Mouse (Mus musculus) activated CD4-positive, CD25-positive, alpha-beta regulatory T cell, adult 4 months (primary cell): ENCODE results near the gene Ptprr. TPM values are rescaled to one million over a fixed set of nuclear protein-coding genes. Genes with fewer than 3 reads are reported as not detected.

ENCODE experiments used
- ATAC-seq: one replicate; pipeline ENCODE4 v1.8.0; 2017
- polyA plus RNA-seq, 2 experiments: library from polyadenylated mRNA; unstranded; fragments of 100-300 nt; shearing (Covaris generic); gene quantifications; one replicate each; pipeline ENCODE4 v1.2.1; 2017

Gene Ptprr
- polyA plus RNA-seq, 2 experiments from 2014 or later: not detected

DNA sequence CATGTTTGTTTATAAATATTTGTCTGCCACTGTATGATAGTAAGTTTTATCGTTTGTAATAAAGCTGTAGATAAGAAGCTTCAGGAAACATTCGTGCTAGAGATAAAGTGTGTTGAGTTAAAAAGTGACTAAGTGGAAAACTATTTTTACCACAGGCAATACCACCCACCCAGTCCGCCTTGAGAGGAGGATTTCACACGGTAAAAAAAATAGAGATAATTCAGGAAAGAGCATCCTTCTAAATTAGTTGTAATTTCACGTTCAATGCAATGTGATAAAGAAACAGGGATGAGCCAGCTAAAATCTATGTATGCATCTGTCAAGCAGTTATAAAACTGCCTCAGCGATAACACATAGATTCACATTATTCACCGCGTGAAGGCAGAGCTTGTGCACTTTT, 99.0 kb downstream of the Ptprr start:
- ATAC-seq: no peak

- ATAC-seq: no peak
These were observed 103.5 kb downstream of the Ptprr start for GRCm38 (mm10) chr10:116121463-116121862.

DNA sequence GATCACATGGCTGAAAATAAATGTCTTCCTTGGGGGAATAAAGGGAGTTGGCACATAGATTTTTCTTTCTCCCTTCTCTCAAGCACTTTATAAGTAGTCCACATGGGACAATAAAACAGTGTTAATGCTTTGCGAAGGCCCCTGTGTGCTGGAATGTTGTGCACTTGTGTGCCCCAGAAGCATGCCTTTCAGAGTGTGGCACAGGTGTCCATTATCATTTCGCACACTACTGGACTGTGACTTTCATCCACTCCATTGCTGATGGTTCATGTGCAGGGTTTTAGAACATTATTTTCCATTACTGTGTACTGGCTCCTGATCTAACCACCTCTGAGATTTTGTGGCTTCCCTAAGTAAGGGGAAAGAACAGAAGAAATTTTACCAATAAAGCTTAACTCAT, 105.8 kb downstream of the Ptprr start:
- no peak for ATAC-seq

DNA sequence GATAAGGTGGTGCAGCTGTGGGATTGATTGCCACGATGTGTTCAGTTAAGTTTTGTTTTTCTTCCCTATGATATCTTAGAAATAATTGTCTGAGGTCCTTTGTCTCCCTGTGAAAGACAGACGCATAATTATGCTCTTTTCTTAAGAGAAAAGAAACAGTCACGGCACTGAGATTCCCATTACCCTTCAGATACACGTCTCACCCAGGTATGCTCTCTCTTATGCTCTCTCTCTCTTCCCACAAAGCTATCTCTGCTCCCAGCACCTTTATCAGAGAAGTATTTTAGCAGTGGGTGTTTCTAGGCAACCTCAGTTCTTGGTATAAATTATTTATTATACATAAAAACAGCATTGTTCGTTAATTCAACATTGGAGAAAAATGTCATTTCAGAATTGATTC, 107.4 kb downstream of the Ptprr start:
- ATAC-seq: no peak

GRCm38 (mm10) chr10:116130401-116130800, 112.4 kb downstream of the Ptprr start:
- no peak for ATAC-seq

GRCm38 (mm10) chr10:116131223-116131622, 113.2 kb downstream of the Ptprr start:
- no peak for ATAC-seq

- no peak for ATAC-seq
These were observed 114.2 kb downstream of the Ptprr start for GRCm38 (mm10) chr10:116132233-116132632.

- no peak for ATAC-seq
These were observed 117.2 kb downstream of the Ptprr start for GRCm38 (mm10) chr10:116135187-116135586.

DNA sequence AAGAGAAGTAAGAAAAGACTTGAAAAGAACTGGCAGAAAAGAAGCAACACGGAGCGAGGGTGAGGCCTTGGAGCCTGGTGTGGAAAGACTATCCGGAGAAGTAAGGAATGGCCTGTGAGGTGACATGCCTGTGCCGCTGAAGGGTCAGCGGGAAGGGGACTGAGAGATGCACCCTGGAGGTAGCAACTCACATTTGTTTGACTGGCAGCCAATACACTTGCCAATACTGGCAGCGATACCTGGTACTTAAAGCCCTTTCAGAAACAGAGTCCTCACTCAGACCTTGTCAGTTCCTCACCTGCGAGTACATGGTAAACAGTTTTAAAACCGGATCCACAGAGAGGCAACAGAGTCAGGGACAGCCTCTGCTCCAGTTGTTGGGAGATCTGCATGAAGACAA, 122.2 kb downstream of the Ptprr start:
- no peak for ATAC-seq

DNA sequence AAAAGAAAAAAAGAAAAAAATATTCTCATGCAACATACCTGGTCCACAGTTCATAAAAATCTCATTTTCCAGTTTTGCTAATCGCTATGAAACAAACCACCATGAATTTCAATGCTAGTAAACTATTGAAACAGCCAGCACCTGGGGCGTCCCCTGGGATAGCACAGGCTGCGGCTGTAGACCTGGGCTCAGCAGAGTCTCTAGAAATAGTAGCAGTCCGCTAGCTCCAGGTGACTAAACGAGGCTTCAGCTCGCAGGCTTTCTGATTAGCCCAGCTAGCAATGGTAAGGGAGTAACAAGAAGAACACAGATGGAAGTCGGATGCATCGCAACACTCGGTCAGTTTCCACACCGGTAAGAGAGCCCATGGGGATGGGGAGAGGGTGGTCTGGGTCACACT, 125.7 kb downstream of the Ptprr start:
- ATAC-seq: no peak

GRCm38 (mm10) chr10:116146091-116146490, 128.1 kb downstream of the Ptprr start:
- no peak for ATAC-seq

GRCm38 (mm10) chr10:116154707-116155106, 136.7 kb downstream of the Ptprr start:
- ATAC-seq: no peak

GRCm38 (mm10) chr10:116156699-116157098, 138.7 kb downstream of the Ptprr start:
- no peak for ATAC-seq

- no peak for ATAC-seq
These were observed 144.3 kb downstream of the Ptprr start for GRCm38 (mm10) chr10:116162338-116162737.

DNA sequence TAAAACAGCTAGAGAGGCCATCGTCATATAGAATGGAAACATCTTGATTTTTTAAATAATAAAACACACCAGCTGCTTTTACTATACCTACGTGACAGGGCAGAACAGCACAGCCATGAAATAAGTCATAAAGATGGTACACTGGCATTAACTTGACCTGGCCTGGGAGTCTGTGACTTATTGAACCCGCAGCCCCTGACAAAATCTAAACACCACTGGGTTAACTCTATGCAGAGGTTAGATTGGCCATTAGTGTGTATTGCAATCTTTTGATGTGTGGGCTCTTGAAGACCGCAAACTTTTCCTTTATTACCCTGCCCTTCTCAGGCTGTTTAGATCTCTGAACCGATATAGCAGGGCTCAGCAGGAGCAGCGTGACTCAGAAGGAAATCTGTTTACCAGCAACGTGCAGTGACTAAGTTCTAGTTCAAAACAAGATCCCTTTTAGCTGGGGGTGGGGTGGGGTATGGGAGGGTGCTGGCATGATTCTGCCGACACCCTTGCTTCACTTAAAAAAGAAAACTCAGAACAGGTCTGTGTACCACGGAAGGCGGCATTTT, 157.4 kb downstream of the Ptprr start:
- no peak for ATAC-seq

DNA sequence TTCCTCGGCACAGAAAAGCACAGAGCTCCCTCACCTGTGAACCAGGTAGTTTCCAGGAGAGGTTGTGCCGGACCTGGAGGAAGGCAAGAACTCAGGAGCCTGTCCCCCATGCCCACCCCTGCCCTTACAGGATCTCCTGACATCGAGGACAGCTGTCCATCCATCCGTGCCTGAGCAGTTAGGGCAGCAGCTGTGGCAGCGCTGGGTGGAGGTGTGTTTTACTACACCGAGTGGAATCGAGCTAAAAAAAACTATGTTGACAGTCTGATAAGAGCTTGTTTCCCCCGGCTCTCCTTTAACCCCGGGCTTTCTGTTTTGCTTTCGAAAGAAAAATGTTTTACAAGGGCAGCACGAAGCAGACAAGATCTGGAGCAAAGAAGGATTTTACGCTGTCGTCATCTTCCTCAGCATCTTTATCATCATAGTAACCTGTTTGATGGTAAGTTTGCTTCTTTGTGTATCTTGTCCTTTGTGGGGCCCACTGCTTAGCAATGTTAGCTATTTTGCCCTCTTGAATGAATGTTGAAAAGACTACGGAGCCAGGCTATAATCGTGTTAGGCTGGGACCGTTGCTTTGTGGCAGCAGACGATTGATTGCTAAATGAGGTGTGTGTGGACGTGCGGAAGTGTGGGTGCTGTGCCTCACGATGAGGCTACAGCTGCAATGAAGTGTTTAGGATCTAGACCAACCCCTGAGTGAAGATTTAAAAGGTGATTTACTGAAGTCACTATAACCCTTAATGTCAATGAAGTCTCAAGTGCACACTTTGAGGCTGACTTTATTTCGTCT, 159.6 kb downstream of the Ptprr start:
- ATAC-seq: no peak

GRCm38 (mm10) chr10:116181235-116181634, 163.2 kb downstream of the Ptprr start:
- no peak for ATAC-seq

DNA sequence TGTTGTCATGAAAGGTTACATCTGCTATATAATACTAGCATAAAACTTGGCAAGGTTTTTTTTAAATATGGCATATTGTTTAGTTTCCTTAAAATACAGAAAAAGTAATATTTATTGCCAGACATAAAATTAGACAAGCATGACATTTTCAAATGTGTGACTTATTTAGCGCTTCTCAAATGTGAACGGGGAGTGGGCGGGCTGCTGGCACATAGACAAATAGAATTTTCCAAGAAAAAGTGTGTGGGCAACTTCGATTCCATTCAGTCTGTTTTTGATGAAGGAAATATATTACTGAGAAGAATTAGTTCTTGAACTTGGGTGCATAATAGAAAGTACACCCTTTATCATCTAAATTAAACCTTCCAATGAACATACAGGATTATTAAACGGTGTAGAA, 164.2 kb downstream of the Ptprr start:
- no peak for ATAC-seq

GRCm38 (mm10) chr10:116183258-116183657, 165.2 kb downstream of the Ptprr start:
- ATAC-seq: no peak

DNA sequence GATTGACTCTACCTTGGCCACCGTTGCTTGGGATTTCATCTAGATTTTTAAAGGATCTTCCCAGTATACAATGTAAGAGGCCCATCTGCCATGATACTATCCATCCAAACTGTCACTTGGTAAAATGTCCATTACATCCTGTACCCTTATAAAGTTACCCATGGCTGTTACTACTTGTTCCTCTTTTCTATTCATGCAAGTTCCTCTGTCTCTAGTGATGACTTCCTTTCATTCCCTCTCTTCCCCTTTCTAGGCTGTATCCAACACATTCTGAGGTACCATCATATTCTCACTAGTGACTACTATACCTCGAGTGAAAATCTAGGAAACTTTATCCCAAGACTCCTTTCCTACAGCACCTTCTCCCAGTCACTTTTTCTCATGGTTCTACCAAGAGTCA, 173.7 kb downstream of the Ptprr start:
- ATAC-seq: no peak

DNA sequence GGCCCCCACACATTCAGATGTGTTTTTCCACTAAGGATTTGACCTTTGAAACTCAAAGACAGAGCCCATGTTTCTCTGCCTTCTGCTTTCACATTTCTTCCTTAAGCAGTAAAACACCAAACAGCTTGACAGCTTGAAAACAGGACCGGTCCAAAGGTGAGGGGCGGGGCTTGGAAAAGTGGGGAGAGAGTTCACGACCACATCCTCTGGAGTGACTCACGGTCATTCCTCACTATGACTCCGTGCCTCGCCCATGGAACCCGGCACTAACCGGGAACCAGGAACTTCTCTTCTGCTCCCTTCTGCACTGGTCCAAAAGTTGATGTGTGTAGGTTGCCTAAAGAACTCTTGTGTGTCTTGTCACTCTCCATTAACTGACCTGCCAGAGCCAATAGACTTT, 174.3 kb downstream of the Ptprr start:
- no peak for ATAC-seq

DNA sequence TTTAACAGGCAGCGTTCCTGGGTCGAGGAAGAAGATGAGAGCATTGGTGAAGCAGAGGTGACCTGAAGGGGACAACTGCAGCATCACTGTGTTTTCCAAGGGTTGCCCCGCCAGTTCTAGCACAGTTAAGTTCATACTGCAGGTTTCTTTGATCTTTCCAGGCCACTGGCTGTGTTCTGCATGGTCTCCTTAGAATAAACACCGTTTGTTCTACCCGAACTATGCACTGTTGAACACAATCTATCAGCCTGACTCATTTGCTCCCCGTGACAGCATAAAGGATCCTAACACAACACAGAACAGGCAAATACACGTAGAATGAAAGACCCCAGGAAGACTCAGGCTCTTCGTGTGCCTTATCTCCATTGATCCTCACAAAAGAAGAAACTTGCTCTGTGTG, 176.4 kb downstream of the Ptprr start:
- no peak for ATAC-seq

- no peak for ATAC-seq
These were observed 178.8 kb downstream of the Ptprr start for GRCm38 (mm10) chr10:116196596-116197415.
